Mouse (Mus musculus): ENCODE measurements around the gene Psmb4. TPM values are rescaled to one million over a fixed set of nuclear protein-coding genes. Genes with fewer than 3 reads are reported as not detected.
"Not testable (repeated sequence)": the region's sequence is repeated elsewhere in the genome, so short reads cannot be mapped to it uniquely, and the experiment has no call there.

Psmb4 gene
- polyA plus RNA-seq, 1 experiment from 2014 or later, result 394 TPM

- H3K4me3 ChIP-seq (ENCODE audit: low read depth, low read length); H3K9ac ChIP-seq (replicated peaks; ENCODE audit: low read depth, low read length); ATAC-seq (ENCODE audit: low read depth); H3K4me2 ChIP-seq (ENCODE audit: low read depth, low read length); H3K27me3 ChIP-seq (ENCODE audit: control insufficient read depth, insufficient read depth, low read length); H3K27ac ChIP-seq (ENCODE audit: low read depth, low read length); H3K9me3 ChIP-seq (ENCODE audit: control insufficient read depth, low read length); H3K36me3 ChIP-seq (ENCODE audit: control insufficient read depth, insufficient read depth, low read length); H3K4me1 ChIP-seq (ENCODE audit: control insufficient read depth, insufficient read depth, low read length): not testable (repeated sequence)
- 57% methylated on average over 7 of the region's 7 CpGs for WGBS
Observed at GRCm38 (mm10) chr3:94930386-94931266, 43.9 kb upstream of the Psmb4 start.

- 85% methylated on average over 3 of the region's 4 CpGs for WGBS
- not testable (repeated sequence) for H3K9me3 ChIP-seq (ENCODE audit: control insufficient read depth, low read length); H3K4me1 ChIP-seq (ENCODE audit: control insufficient read depth, insufficient read depth, low read length); ATAC-seq (ENCODE audit: low read depth); H3K4me3 ChIP-seq (ENCODE audit: low read depth, low read length); H3K27me3 ChIP-seq (ENCODE audit: control insufficient read depth, insufficient read depth, low read length); H3K4me2 ChIP-seq (ENCODE audit: low read depth, low read length); H3K9ac ChIP-seq (replicated peaks; ENCODE audit: low read depth, low read length); H3K27ac ChIP-seq (ENCODE audit: low read depth, low read length); H3K36me3 ChIP-seq (ENCODE audit: control insufficient read depth, insufficient read depth, low read length)
Observed at GRCm38 (mm10) chr3:94928979-94929378, 42.2 kb upstream of the Psmb4 start.

- not testable (repeated sequence) for H3K4me3 ChIP-seq (ENCODE audit: low read depth, low read length); H3K9ac ChIP-seq (replicated peaks; ENCODE audit: low read depth, low read length); H3K36me3 ChIP-seq (ENCODE audit: control insufficient read depth, insufficient read depth, low read length); H3K27me3 ChIP-seq (ENCODE audit: control insufficient read depth, insufficient read depth, low read length); H3K27ac ChIP-seq (ENCODE audit: low read depth, low read length); H3K4me2 ChIP-seq (ENCODE audit: low read depth, low read length); H3K4me1 ChIP-seq (ENCODE audit: control insufficient read depth, insufficient read depth, low read length); H3K9me3 ChIP-seq (ENCODE audit: control insufficient read depth, low read length); ATAC-seq (ENCODE audit: low read depth)
- WGBS, result 53% methylated on average over 4 of the region's 4 CpGs
Observed at GRCm38 (mm10) chr3:94926301-94926736, 39.6 kb upstream of the Psmb4 start.

GRCm38 (mm10) chr3:94924688-94925087 is 37.9 kb upstream of the Psmb4 start:
- no peak overlapping the region for H3K4me2 ChIP-seq (ENCODE audit: low read depth, low read length)
- H3K36me3 ChIP-seq (ENCODE audit: control insufficient read depth, insufficient read depth, low read length), result no peaks in the 10 kb centered on the region
- ATAC-seq (ENCODE audit: low read depth), result no peak
- no peaks in the 10 kb centered on the region for H3K27me3 ChIP-seq (ENCODE audit: control insufficient read depth, insufficient read depth, low read length)
- H3K4me3 ChIP-seq (ENCODE audit: low read depth, low read length), result no peak overlapping the region
- H3K9me3 ChIP-seq (ENCODE audit: control insufficient read depth, low read length), result no peaks in the 10 kb centered on the region
- WGBS, result 72% methylated on average over 8 of the region's 8 CpGs
- no peak overlapping the region for H3K9ac ChIP-seq (replicated peaks; ENCODE audit: low read depth, low read length)
- no peak overlapping the region for H3K27ac ChIP-seq (ENCODE audit: low read depth, low read length)
- no peaks in the 10 kb centered on the region for H3K4me1 ChIP-seq (ENCODE audit: control insufficient read depth, insufficient read depth, low read length)

- Histone ChIP-seq H3K4me2 (ENCODE audit: low read depth, low read length) (no peak overlapping the region), H3K27ac (ENCODE audit: low read depth, low read length) (no peak overlapping the region), H3K4me3 (ENCODE audit: low read depth, low read length) (no peak overlapping the region), H3K27me3 (ENCODE audit: control insufficient read depth, insufficient read depth, low read length) (no peaks in the 10 kb centered on the region), H3K36me3 (ENCODE audit: control insufficient read depth, insufficient read depth, low read length) (no peaks in the 10 kb centered on the region), H3K4me1 (ENCODE audit: control insufficient read depth, insufficient read depth, low read length) (no peaks in the 10 kb centered on the region), H3K9ac (replicated peaks; ENCODE audit: low read depth, low read length) (no peak overlapping the region), H3K9me3 (ENCODE audit: control insufficient read depth, low read length) (no peaks in the 10 kb centered on the region)
- 30% methylated on average over 3 of the region's 3 CpGs for WGBS
- no peak for ATAC-seq (ENCODE audit: low read depth)
Observed at GRCm38 (mm10) chr3:94922333-94922732, 35.6 kb upstream of the Psmb4 start.

- no peaks in the 10 kb centered on the region for H3K27me3 ChIP-seq (ENCODE audit: control insufficient read depth, insufficient read depth, low read length)
- H3K9ac ChIP-seq (replicated peaks; ENCODE audit: low read depth, low read length), result no peak overlapping the region
- H3K4me2 ChIP-seq (ENCODE audit: low read depth, low read length), result no peak overlapping the region
- no peak overlapping the region for H3K4me3 ChIP-seq (ENCODE audit: low read depth, low read length)
- no peaks in the 10 kb centered on the region for H3K4me1 ChIP-seq (ENCODE audit: control insufficient read depth, insufficient read depth, low read length)
- 56% methylated on average over 3 of the region's 3 CpGs for WGBS
- no peak overlapping the region for H3K27ac ChIP-seq (ENCODE audit: low read depth, low read length)
- no peak for ATAC-seq (ENCODE audit: low read depth)
- H3K36me3 ChIP-seq (ENCODE audit: control insufficient read depth, insufficient read depth, low read length), result no peaks in the 10 kb centered on the region
- H3K9me3 ChIP-seq (ENCODE audit: control insufficient read depth, low read length), result no peaks in the 10 kb centered on the region
Observed at GRCm38 (mm10) chr3:94921104-94921503, 34.3 kb upstream of the Psmb4 start.

- no peak overlapping the region for H3K4me2 ChIP-seq (ENCODE audit: low read depth, low read length)
- no peaks in the 10 kb centered on the region for H3K4me1 ChIP-seq (ENCODE audit: control insufficient read depth, insufficient read depth, low read length)
- H3K9ac ChIP-seq (replicated peaks; ENCODE audit: low read depth, low read length), result no peak overlapping the region
- H3K27ac ChIP-seq (ENCODE audit: low read depth, low read length), result no peak overlapping the region
- no peak overlapping the region for H3K4me3 ChIP-seq (ENCODE audit: low read depth, low read length)
- H3K27me3 ChIP-seq (ENCODE audit: control insufficient read depth, insufficient read depth, low read length), result no peaks in the 10 kb centered on the region
- 51% methylated on average over 4 of the region's 4 CpGs for WGBS
- H3K9me3 ChIP-seq (ENCODE audit: control insufficient read depth, low read length), result no peaks in the 10 kb centered on the region
- H3K36me3 ChIP-seq (ENCODE audit: control insufficient read depth, insufficient read depth, low read length), result no peaks in the 10 kb centered on the region
- no peak for ATAC-seq (ENCODE audit: low read depth)
Observed at GRCm38 (mm10) chr3:94918845-94919244, 32.1 kb upstream of the Psmb4 start.

GRCm38 (mm10) chr3:94917816-94918361 is 31.1 kb upstream of the Psmb4 start:
- no peak for ATAC-seq (ENCODE audit: low read depth)
- H3K27me3 ChIP-seq (ENCODE audit: control insufficient read depth, insufficient read depth, low read length), result no peaks in the 10 kb centered on the region
- H3K4me2 ChIP-seq (ENCODE audit: low read depth, low read length), result no peak overlapping the region
- no peak overlapping the region for H3K27ac ChIP-seq (ENCODE audit: low read depth, low read length)
- H3K4me3 ChIP-seq (ENCODE audit: low read depth, low read length), result no peak overlapping the region
- no peak overlapping the region for H3K9ac ChIP-seq (replicated peaks; ENCODE audit: low read depth, low read length)
- H3K4me1 ChIP-seq (ENCODE audit: control insufficient read depth, insufficient read depth, low read length), result no peaks in the 10 kb centered on the region
- H3K9me3 ChIP-seq (ENCODE audit: control insufficient read depth, low read length), result no peaks in the 10 kb centered on the region
- 68% methylated on average over 14 of the region's 14 CpGs for WGBS
- no peaks in the 10 kb centered on the region for H3K36me3 ChIP-seq (ENCODE audit: control insufficient read depth, insufficient read depth, low read length)

GRCm38 (mm10) chr3:94915903-94916741 is 29.4 kb upstream of the Psmb4 start:
- Histone ChIP-seq H3K4me3 (ENCODE audit: low read depth, low read length) (no peak overlapping the region), H3K36me3 (ENCODE audit: control insufficient read depth, insufficient read depth, low read length) (no peaks in the 10 kb centered on the region), H3K9me3 (ENCODE audit: control insufficient read depth, low read length) (no peaks in the 10 kb centered on the region), H3K4me1 (ENCODE audit: control insufficient read depth, insufficient read depth, low read length) (no peaks in the 10 kb centered on the region), H3K27ac (ENCODE audit: low read depth, low read length) (no peak overlapping the region), H3K4me2 (ENCODE audit: low read depth, low read length) (no peak overlapping the region), H3K27me3 (ENCODE audit: control insufficient read depth, insufficient read depth, low read length) (no peaks in the 10 kb centered on the region), H3K9ac (replicated peaks; ENCODE audit: low read depth, low read length) (no peak overlapping the region)
- no peak for ATAC-seq (ENCODE audit: low read depth)
- whole genome bisulfite sequencing, result 86% methylated on average over 7 of the region's 7 CpGs
